Mouse (Mus musculus): ENCODE measurements at regions not wholly inside any gene's neighbourhood (a gene's known extent, or its start where the extent isn't known, plus 50 kb on each side); places are given as distances from the start of the nearest gene placed in this dataset.
"Not testable (repeated sequence)": the region's sequence is repeated elsewhere in the genome, so short reads cannot be mapped to it uniquely, and the experiment has no call there.

- not testable (repeated sequence) for ATAC-seq (ENCODE audit: low FRiP score, low read depth); H3K9ac ChIP-seq (ENCODE audit: low read depth, low read length, severe bottlenecking)
- no CpG with 5 or more reads among the region's 1 CpGs for WGBS
These were observed 577.0 kb upstream of the Olfr1507 start for GRCm38 (mm10) chr14:53072502-53072901.

DNA sequence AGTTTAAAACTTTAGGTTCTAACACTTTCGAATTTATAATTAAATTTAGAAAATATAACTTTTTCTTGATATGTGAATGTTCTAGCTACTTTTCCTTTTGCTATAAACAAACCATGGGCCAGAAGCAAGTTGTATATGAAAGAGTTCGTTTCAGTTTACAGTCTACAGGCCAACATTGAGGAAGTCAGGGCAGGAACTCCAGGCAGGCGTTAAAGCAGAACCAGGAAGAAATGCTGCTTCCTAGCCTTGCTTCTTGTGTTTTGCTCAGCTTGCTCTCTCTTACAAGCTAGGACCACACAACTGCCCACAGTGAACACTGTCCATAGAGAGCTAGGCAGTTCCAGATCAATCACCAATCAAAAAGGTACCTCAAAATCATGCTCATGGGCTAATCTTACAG is 558.9 kb upstream of the Olfr1507 start:
- H3K36me3 ChIP-seq (ENCODE audit: control insufficient read depth, insufficient read depth, low read length); H3K27me3 ChIP-seq (ENCODE audit: control insufficient read depth, insufficient read depth, low read length); H3K4me2 ChIP-seq (replicated peaks; ENCODE audit: low read depth, low read length, severe bottlenecking); H3K4me1 ChIP-seq (ENCODE audit: control insufficient read depth, insufficient read depth, low read length); H3K9me3 ChIP-seq (ENCODE audit: control insufficient read depth, low read length); H3K4me3 ChIP-seq (replicated peaks; ENCODE audit: low read length); H3K27ac ChIP-seq (replicated peaks; ENCODE audit: low read depth, low read length); ATAC-seq (ENCODE audit: low FRiP score, low read depth); H3K9ac ChIP-seq (ENCODE audit: low read depth, low read length, severe bottlenecking); DNase-seq (ENCODE audit: low spot score): not testable (repeated sequence)
- WGBS: 74% methylated on average over 2 of the region's 3 CpGs

More at GRCm38 (mm10) chr14:53072502-53072901, 577.0 kb upstream of the Olfr1507 start:
- H3K4me1 ChIP-seq (ENCODE audit: control insufficient read depth, insufficient read depth, low read length); H3K27ac ChIP-seq (replicated peaks; ENCODE audit: low read depth, low read length); DNase-seq (ENCODE audit: low spot score); H3K9me3 ChIP-seq (ENCODE audit: control insufficient read depth, low read length); H3K27me3 ChIP-seq (ENCODE audit: control insufficient read depth, insufficient read depth, low read length); H3K4me2 ChIP-seq (replicated peaks; ENCODE audit: low read depth, low read length, severe bottlenecking); H3K36me3 ChIP-seq (ENCODE audit: control insufficient read depth, insufficient read depth, low read length); H3K4me3 ChIP-seq (replicated peaks; ENCODE audit: low read length): not testable (repeated sequence)

DNA sequence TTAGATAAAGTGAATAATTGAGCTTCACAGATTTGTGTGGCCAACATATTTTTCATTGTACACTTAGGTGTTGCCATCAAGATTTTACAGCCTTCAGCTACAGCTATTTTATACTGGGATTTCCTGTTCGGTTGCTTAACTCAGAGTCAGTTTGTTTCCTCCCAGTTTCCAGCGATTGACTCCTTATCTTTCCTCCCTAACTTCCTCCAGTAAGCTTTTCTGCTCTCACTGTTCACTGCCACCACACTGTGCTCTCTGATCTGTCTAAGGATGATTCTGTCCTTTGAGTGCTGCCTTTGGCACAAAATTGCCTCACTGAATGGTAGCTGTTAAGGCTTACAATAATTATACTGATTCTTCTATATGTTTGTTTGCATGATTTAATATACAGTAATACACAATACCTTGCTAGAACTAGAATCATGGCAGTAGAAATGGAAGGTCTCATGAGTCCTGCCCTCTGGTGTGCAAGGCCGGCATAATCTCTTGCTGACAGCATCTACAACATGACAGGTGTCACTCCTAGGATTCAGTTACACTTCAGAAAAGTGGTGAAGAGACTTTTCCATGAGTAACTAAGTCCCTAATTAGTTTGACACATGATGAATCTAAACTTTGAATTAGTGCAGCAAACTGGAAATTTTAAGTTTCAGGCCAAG is 558.0 kb upstream of the Olfr1507 start:
- H3K4me1 ChIP-seq (ENCODE audit: control insufficient read depth, insufficient read depth, low read length); DNase-seq (ENCODE audit: low spot score); H3K27ac ChIP-seq (replicated peaks; ENCODE audit: low read depth, low read length); H3K4me2 ChIP-seq (replicated peaks; ENCODE audit: low read depth, low read length, severe bottlenecking); ATAC-seq (ENCODE audit: low FRiP score, low read depth); H3K27me3 ChIP-seq (ENCODE audit: control insufficient read depth, insufficient read depth, low read length); H3K36me3 ChIP-seq (ENCODE audit: control insufficient read depth, insufficient read depth, low read length); H3K9me3 ChIP-seq (ENCODE audit: control insufficient read depth, low read length); H3K4me3 ChIP-seq (replicated peaks; ENCODE audit: low read length); H3K9ac ChIP-seq (ENCODE audit: low read depth, low read length, severe bottlenecking): not testable (repeated sequence)
- WGBS: 63% methylated on average over 2 of the region's 3 CpGs

- WGBS: 85% methylated on average over 3 of the region's 3 CpGs
- not testable (repeated sequence) for H3K4me1 ChIP-seq (ENCODE audit: control insufficient read depth, insufficient read depth, low read length); H3K27me3 ChIP-seq (ENCODE audit: control insufficient read depth, insufficient read depth, low read length); DNase-seq (ENCODE audit: low spot score); H3K4me2 ChIP-seq (replicated peaks; ENCODE audit: low read depth, low read length, severe bottlenecking); ATAC-seq (ENCODE audit: low FRiP score, low read depth); H3K9me3 ChIP-seq (ENCODE audit: control insufficient read depth, low read length); H3K27ac ChIP-seq (replicated peaks; ENCODE audit: low read depth, low read length); H3K36me3 ChIP-seq (ENCODE audit: control insufficient read depth, insufficient read depth, low read length); H3K4me3 ChIP-seq (replicated peaks; ENCODE audit: low read length); H3K9ac ChIP-seq (ENCODE audit: low read depth, low read length, severe bottlenecking)
These were observed 552.1 kb upstream of the Olfr1507 start for GRCm38 (mm10) chr14:53047683-53048082.

- H3K4me1 ChIP-seq (ENCODE audit: control insufficient read depth, insufficient read depth, low read length); H3K4me2 ChIP-seq (replicated peaks; ENCODE audit: low read depth, low read length, severe bottlenecking); H3K4me3 ChIP-seq (replicated peaks; ENCODE audit: low read length); ATAC-seq (ENCODE audit: low FRiP score, low read depth); H3K9ac ChIP-seq (ENCODE audit: low read depth, low read length, severe bottlenecking); DNase-seq (ENCODE audit: low spot score); H3K36me3 ChIP-seq (ENCODE audit: control insufficient read depth, insufficient read depth, low read length); H3K27ac ChIP-seq (replicated peaks; ENCODE audit: low read depth, low read length); H3K27me3 ChIP-seq (ENCODE audit: control insufficient read depth, insufficient read depth, low read length); H3K9me3 ChIP-seq (ENCODE audit: control insufficient read depth, low read length): not testable (repeated sequence)
- WGBS: 85% methylated on average over 1 of the region's 1 CpGs
These were observed 551.4 kb upstream of the Olfr1507 start for GRCm38 (mm10) chr14:53046975-53047374.

DNA sequence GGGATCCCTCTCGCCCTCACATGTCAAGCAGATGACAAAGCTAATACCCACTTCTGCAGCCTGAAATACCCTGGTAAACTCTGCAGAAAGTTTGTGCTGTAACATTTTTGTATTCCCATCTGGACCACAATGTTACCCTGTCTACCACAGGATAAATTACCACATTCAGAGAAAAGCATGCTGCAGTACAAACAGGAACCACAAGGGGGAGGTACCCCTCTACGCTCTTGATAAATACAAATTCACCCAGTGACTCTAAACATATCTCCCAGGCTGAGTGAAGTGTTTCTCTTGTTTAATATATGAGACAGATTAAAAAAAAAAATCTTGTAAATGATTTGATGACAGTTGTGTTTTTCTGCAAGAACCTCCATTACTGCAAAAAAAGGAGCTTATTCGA is 549.8 kb upstream of the Olfr1507 start:
- not testable (repeated sequence) for H3K4me2 ChIP-seq (replicated peaks; ENCODE audit: low read depth, low read length, severe bottlenecking); DNase-seq (ENCODE audit: low spot score); H3K9ac ChIP-seq (ENCODE audit: low read depth, low read length, severe bottlenecking); ATAC-seq (ENCODE audit: low FRiP score, low read depth); H3K36me3 ChIP-seq (ENCODE audit: control insufficient read depth, insufficient read depth, low read length); H3K4me1 ChIP-seq (ENCODE audit: control insufficient read depth, insufficient read depth, low read length); H3K27me3 ChIP-seq (ENCODE audit: control insufficient read depth, insufficient read depth, low read length); H3K27ac ChIP-seq (replicated peaks; ENCODE audit: low read depth, low read length); H3K4me3 ChIP-seq (replicated peaks; ENCODE audit: low read length); H3K9me3 ChIP-seq (ENCODE audit: control insufficient read depth, low read length)
- 81% methylated on average over 3 of the region's 3 CpGs for WGBS

GRCm38 (mm10) chr14:53044101-53044500 is 548.6 kb upstream of the Olfr1507 start:
- 64% methylated on average over 3 of the region's 4 CpGs for WGBS
- not testable (repeated sequence) for H3K27me3 ChIP-seq (ENCODE audit: control insufficient read depth, insufficient read depth, low read length); H3K36me3 ChIP-seq (ENCODE audit: control insufficient read depth, insufficient read depth, low read length); H3K9ac ChIP-seq (ENCODE audit: low read depth, low read length, severe bottlenecking); H3K9me3 ChIP-seq (ENCODE audit: control insufficient read depth, low read length); H3K27ac ChIP-seq (replicated peaks; ENCODE audit: low read depth, low read length); H3K4me1 ChIP-seq (ENCODE audit: control insufficient read depth, insufficient read depth, low read length); H3K4me3 ChIP-seq (replicated peaks; ENCODE audit: low read length); ATAC-seq (ENCODE audit: low FRiP score, low read depth); H3K4me2 ChIP-seq (replicated peaks; ENCODE audit: low read depth, low read length, severe bottlenecking); DNase-seq (ENCODE audit: low spot score)

GRCm38 (mm10) chr14:53042016-53042415 is 546.5 kb upstream of the Olfr1507 start:
- not testable (repeated sequence) for H3K27ac ChIP-seq (replicated peaks; ENCODE audit: low read depth, low read length); H3K4me1 ChIP-seq (ENCODE audit: control insufficient read depth, insufficient read depth, low read length); H3K9me3 ChIP-seq (ENCODE audit: control insufficient read depth, low read length); H3K4me2 ChIP-seq (replicated peaks; ENCODE audit: low read depth, low read length, severe bottlenecking); H3K36me3 ChIP-seq (ENCODE audit: control insufficient read depth, insufficient read depth, low read length); H3K9ac ChIP-seq (ENCODE audit: low read depth, low read length, severe bottlenecking); H3K4me3 ChIP-seq (replicated peaks; ENCODE audit: low read length); H3K27me3 ChIP-seq (ENCODE audit: control insufficient read depth, insufficient read depth, low read length); DNase-seq (ENCODE audit: low spot score); ATAC-seq (ENCODE audit: low FRiP score, low read depth)
- 28% methylated on average over 3 of the region's 3 CpGs for WGBS
